Mouse (Mus musculus): ENCODE results near the gene Fermt3. TPM values are rescaled to one million over a fixed set of nuclear protein-coding genes. Genes with fewer than 3 reads are reported as not detected.

The Fermt3 gene
- polyA plus RNA-seq, 1 experiment from 2014 or later, result 7.1 TPM

GRCm38 (mm10) chr19:6989251-6989650 is 30.0 kb downstream of the Fermt3 start:
- H3K4me1 ChIP-seq (replicated peaks), result peaks cover 38% of the 10 kb centered on the region
- H3K4me3 ChIP-seq (replicated peaks), result no peak overlapping the region
- no peak overlapping the region for H3K27ac ChIP-seq
- WGBS, result 93% methylated on average over 8 of the region's 8 CpGs
- no peak for ATAC-seq (ENCODE audit: insufficient number of reproducible peaks, insufficient read depth, low FRiP score, low TSS enrichment, low read depth)
- H3K27me3 ChIP-seq, result no peaks in the 10 kb centered on the region
- H3K9me3 ChIP-seq, result no peaks in the 10 kb centered on the region
- no peak overlapping the region for H3K9ac ChIP-seq (replicated peaks)
- peaks cover 19% of the 10 kb centered on the region for H3K36me3 ChIP-seq
- H3K4me2 ChIP-seq, result no peak overlapping the region

- Histone ChIP-seq H3K36me3 (peaks cover 30% of the 10 kb centered on the region), H3K4me2 (peak overlapping the region; percentile 91), H3K4me1 (replicated peaks) (peaks cover 29% of the 10 kb centered on the region), H3K4me3 (replicated peaks) (peak overlapping the region; percentile 95), H3K27ac (peak overlapping the region; percentile 89), H3K27me3 (no peaks in the 10 kb centered on the region), H3K9ac (replicated peaks) (peak overlapping the region; percentile 96), H3K9me3 (no peaks in the 10 kb centered on the region)
- no peak for ATAC-seq (ENCODE audit: insufficient number of reproducible peaks, insufficient read depth, low FRiP score, low TSS enrichment, low read depth)
- WGBS, result 7% methylated on average over 8 of the region's 8 CpGs
These were observed 31.4 kb downstream of the Fermt3 start for GRCm38 (mm10) chr19:6987904-6988285.

DNA sequence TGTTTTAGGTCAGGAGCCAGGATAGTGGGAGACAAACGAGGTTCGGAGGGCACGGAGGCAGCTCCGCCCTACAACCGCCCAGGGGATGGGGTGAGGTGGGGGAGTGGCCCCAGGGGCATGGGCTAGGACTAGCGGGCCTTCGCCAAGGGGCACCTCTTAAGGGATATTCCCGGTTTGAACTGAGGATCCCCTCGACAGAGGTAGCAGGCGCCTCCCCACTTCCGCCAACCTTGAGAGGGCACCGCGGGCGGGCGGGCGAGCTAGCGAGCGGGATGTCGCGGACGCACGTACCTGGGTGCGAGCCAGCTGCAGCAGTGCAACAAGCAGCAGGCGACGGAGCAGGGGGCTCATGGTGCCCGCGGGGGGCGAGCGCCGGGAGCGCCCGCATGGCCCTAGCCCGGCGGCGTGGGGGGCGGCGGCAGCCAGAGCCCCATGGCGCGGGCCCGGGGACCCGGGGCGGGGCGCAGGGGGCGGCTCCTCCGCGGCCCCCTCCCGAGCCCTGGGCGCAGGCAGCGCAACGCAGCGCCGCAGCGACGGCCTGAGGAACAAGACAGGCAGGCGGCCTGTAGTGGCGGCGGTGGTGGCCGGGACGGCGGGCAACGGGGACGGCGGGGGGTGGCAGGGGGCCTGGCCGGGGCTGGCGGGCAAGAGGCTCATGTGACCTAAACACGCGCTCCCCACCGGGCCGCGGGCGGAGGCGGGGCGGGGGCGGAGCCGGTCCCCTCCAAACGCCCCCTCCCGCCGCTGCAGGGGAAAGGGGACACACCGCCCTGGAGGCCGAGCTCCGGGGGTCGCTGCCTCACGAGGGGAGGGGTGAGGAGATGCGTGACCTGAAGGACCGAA is 32.0 kb downstream of the Fermt3 start, which contains the start of gene Vegfb:
Gene Vegfb (minus strand): TSS at position 591 of the 843 bp plus-strand sequence.
- H3K4me2 ChIP-seq, result peak within 1 kb of the TSS; percentile 91
- no peaks in the 10 kb centered on the region for H3K9me3 ChIP-seq
- under 1% methylated on average over 64 of the region's 85 CpGs for WGBS
- peak within 1 kb of the TSS; percentile 89 for H3K27ac ChIP-seq
- no peaks in the 10 kb centered on the region for H3K27me3 ChIP-seq
- peak within 1 kb of the TSS; percentile 96 for H3K9ac ChIP-seq (replicated peaks)
- peaks cover 27% of the 10 kb centered on the region for H3K4me1 ChIP-seq (replicated peaks)
- ATAC-seq (ENCODE audit: insufficient number of reproducible peaks, insufficient read depth, low FRiP score, low TSS enrichment, low read depth), result peak; percentile 27; the same call in 1 of the 2 replicates
- peak within 1 kb of the TSS; percentile 95 for H3K4me3 ChIP-seq (replicated peaks)
- peaks cover 35% of the 10 kb centered on the region for H3K36me3 ChIP-seq

DNA sequence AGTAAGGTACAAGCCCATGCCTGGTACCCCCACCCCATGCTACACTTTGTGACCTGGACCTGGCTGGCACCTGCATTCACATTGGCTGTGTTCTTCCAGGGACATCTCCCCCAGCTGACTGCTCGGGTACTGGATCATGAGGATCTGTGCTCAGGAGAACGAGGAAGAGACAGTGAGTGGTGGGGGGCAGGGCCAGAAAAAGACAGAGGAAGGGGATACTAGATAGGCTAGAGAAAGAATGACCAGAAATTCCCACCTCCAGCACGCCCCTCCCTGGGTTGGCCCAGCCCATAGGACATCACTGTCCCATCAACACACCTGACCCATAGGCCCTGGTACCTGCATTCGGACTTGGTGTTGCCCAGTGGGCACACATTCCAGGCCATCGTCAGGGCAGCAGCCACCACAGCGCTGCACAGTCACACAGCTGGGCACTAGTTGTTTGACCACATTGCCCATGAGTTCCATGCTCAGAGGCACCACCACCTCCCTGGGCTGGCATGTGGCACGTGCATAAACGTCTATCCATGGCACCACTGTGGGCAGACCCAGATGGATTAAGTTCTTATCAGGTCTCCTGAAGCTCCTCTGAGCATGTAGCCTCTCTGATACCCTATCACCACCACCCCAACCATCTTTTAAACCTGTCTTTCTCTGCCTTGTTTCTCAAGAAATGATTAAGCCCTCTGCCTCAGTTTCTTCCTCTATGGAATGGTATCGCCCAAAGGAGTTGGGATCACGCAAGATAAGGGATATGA is 33.1 kb downstream of the Fermt3 start:
- Histone ChIP-seq H3K9ac (replicated peaks) (peak overlapping the region; percentile 96), H3K4me3 (replicated peaks) (peak overlapping the region; percentile 95), H3K36me3 (peaks cover 42% of the 10 kb centered on the region), H3K4me2 (peak overlapping the region; percentile 91), H3K27ac (peak overlapping the region; percentile 89; the same call in 1 of the 2 replicates), H3K4me1 (replicated peaks) (peaks cover 23% of the 10 kb centered on the region), H3K9me3 (no peaks in the 10 kb centered on the region), H3K27me3 (no peaks in the 10 kb centered on the region)
- WGBS, result 79% methylated on average over 10 of the region's 10 CpGs
- ATAC-seq (ENCODE audit: insufficient number of reproducible peaks, insufficient read depth, low FRiP score, low TSS enrichment, low read depth), result no peak

- no peak for ATAC-seq (ENCODE audit: insufficient number of reproducible peaks, insufficient read depth, low FRiP score, low TSS enrichment, low read depth)
- H3K4me1 ChIP-seq (replicated peaks), result peaks cover 27% of the 10 kb centered on the region
- no peak overlapping the region for H3K27ac ChIP-seq
- WGBS, result 85% methylated on average over 19 of the region's 19 CpGs
- H3K9me3 ChIP-seq, result no peaks in the 10 kb centered on the region
- no peak overlapping the region for H3K4me2 ChIP-seq
- H3K9ac ChIP-seq (replicated peaks), result no peak overlapping the region
- H3K36me3 ChIP-seq, result peaks cover 42% of the 10 kb centered on the region
- H3K27me3 ChIP-seq, result no peaks in the 10 kb centered on the region
- no peak overlapping the region for H3K4me3 ChIP-seq (replicated peaks)
These were observed 34.0 kb downstream of the Fermt3 start for GRCm38 (mm10) chr19:6985300-6985699.

- ATAC-seq (ENCODE audit: insufficient number of reproducible peaks, insufficient read depth, low FRiP score, low TSS enrichment, low read depth), result no peak
- no peaks in the 10 kb centered on the region for H3K9me3 ChIP-seq
- peaks cover 37% of the 10 kb centered on the region for H3K4me1 ChIP-seq (replicated peaks)
- peaks cover 38% of the 10 kb centered on the region for H3K36me3 ChIP-seq
- no peak overlapping the region for H3K27ac ChIP-seq
- 96% methylated on average over 5 of the region's 5 CpGs for WGBS
- no peak overlapping the region for H3K4me3 ChIP-seq (replicated peaks)
- H3K9ac ChIP-seq (replicated peaks), result no peak overlapping the region
- H3K4me2 ChIP-seq, result no peak overlapping the region
- no peaks in the 10 kb centered on the region for H3K27me3 ChIP-seq
These were observed 35.6 kb downstream of the Fermt3 start for GRCm38 (mm10) chr19:6983621-6984020.

- Histone ChIP-seq H3K36me3 (peaks cover 58% of the 10 kb centered on the region), H3K9me3 (no peaks in the 10 kb centered on the region), H3K27me3 (no peaks in the 10 kb centered on the region), H3K4me2 (peak overlapping the region; percentile 80; the same call in 1 of the 2 replicates), H3K27ac (no peak overlapping the region), H3K9ac (replicated peaks) (no peak overlapping the region), H3K4me1 (replicated peaks) (peaks cover 44% of the 10 kb centered on the region), H3K4me3 (replicated peaks) (peak overlapping the region; percentile 7; the same call in 1 of the 2 replicates)
- 90% methylated on average over 4 of the region's 4 CpGs for WGBS
- ATAC-seq (ENCODE audit: insufficient number of reproducible peaks, insufficient read depth, low FRiP score, low TSS enrichment, low read depth), result no peak
These were observed 37.8 kb downstream of the Fermt3 start for GRCm38 (mm10) chr19:6981465-6981864.

DNA sequence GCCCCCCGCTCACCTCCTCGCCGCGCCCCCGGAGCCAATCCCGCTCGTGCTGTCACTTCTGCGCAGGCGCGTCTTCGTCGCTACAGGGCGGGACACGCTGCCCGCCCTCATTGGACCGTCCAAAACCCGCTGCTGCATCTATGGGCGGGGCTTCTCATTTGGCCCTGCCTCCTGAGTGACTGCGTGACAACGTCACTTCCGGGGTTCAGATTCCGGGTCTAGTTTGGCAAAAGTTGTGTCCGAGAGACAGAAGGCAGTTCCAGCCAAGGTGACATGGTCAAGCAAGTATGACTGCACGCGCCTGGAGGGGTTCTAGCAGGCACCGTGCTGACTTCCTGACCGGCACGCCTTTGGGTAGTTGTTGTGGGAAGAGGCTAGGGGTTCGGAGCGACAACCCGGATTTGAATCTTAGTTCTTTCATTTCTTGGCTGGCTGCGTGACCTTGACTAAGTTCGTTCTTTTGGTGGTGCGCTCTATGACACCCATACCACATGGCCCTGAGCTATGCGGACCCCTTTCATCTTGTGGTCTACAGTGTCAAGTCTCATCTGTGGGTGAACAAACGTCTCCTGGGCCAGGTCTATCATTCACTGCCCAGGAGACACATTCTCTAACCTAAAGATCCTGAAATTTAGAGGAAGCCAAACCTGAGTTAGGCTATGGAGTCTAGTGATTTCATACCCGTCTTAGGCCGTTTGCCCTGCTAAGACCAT is 38.7 kb downstream of the Fermt3 start, which contains the start of gene Fkbp2:
Gene Fkbp2 (minus strand): TSS at position 121 of the 713 bp plus-strand sequence.
- Histone ChIP-seq H3K4me1 (replicated peaks) (peaks cover 45% of the 10 kb centered on the region), H3K27me3 (no peaks in the 10 kb centered on the region), H3K4me3 (replicated peaks) (peak within 1 kb of the TSS; percentile 67), H3K9ac (replicated peaks) (peak within 1 kb of the TSS; percentile 80), H3K27ac (peak within 1 kb of the TSS; percentile 92), H3K9me3 (no peaks in the 10 kb centered on the region), H3K36me3 (peaks cover 56% of the 10 kb centered on the region), H3K4me2 (peak within 1 kb of the TSS; percentile 80)
- 2% methylated on average over 38 of the region's 38 CpGs for WGBS
- peak; percentile 83 for ATAC-seq (ENCODE audit: insufficient number of reproducible peaks, insufficient read depth, low FRiP score, low TSS enrichment, low read depth)

DNA sequence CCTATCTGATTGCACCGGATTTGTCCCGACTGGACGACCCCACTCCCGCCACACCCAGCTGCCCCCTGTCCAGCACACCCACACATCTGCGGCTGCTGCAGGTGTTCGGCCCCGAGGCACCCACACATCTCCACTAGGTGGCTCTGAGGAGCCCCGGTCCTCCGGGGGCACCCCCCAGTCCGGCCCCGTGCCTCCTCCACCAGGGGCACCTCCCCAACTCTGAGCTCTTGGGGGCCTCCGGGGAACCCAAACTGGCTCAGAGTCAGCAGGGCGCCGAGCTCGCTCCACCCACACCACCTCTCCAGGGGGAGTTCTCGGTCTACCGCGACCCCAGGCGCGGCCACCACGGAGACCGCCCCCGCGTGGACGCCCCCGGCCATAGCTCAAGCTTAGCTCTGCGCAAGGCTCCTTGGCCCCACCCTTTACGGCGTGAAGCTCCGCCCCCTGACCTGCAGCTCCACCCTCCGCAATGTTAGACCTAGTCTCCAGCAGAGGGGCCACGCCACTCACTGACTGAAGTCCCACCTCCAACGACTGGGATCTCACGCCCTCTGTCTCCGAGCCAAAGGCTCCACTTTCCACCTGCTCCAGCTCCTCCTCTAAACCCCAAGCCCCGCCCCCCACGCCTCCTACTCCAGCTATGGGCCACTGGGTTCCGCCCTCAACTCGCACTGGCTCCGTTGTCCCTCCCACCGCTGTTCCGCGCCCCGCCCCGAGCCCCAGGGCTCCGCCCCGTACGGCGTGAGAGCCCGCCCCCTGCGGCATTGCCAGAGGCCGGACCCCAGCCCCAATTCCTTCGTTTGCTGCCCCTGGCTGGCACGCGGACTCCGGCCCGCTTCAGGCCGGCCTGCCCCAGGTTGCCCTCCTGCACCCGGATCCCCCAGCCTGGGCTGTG is 39.5 kb downstream of the Fermt3 start:
- H3K27ac ChIP-seq, result peak overlapping the region; percentile 92
- no peaks in the 10 kb centered on the region for H3K9me3 ChIP-seq
- H3K9ac ChIP-seq (replicated peaks), result peak overlapping the region; percentile 80
- H3K36me3 ChIP-seq, result peaks cover 48% of the 10 kb centered on the region
- no peaks in the 10 kb centered on the region for H3K27me3 ChIP-seq
- H3K4me2 ChIP-seq, result peak overlapping the region; percentile 80
- under 1% methylated on average over 58 of the region's 59 CpGs for WGBS
- H3K4me3 ChIP-seq (replicated peaks), result peak overlapping the region; percentile 67
- ATAC-seq (ENCODE audit: insufficient number of reproducible peaks, insufficient read depth, low FRiP score, low TSS enrichment, low read depth), result peak; percentile 86
- peaks cover 45% of the 10 kb centered on the region for H3K4me1 ChIP-seq (replicated peaks)

DNA sequence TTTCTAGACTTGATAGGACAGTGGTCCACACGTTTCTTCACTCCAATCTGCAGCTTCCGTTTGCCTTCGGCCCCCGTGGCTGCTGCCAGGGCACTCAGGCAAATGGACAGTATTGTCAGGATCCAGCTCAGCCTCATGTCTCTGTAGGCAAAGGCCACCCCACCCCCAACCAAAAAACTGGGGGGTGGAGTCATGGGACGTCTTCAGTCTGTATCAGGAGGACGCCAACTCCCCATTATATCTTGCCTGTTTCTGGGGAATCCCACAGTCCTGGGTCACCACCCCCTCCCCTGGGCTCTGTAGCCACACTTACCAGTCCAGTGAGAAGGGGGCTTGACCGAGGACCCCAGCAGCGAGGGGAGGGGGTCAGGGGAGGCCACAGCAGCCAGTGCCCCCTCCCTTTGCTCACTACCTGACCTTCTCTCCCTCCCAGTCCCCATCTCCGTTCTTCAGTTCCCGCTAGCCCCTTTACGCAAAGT is 40.2 kb downstream of the Fermt3 start:
- 15% methylated on average over 11 of the region's 11 CpGs for WGBS
- Histone ChIP-seq H3K27me3 (no peaks in the 10 kb centered on the region), H3K9me3 (no peaks in the 10 kb centered on the region), H3K4me1 (replicated peaks) (peaks cover 46% of the 10 kb centered on the region), H3K36me3 (peaks cover 44% of the 10 kb centered on the region), H3K4me2 (peak overlapping the region; percentile 80), H3K4me3 (replicated peaks) (peak overlapping the region; percentile 67), H3K9ac (replicated peaks) (peak overlapping the region; percentile 66), H3K27ac (peak overlapping the region; percentile 62; the same call in 1 of the 2 replicates)
- 0 out of 2 replicates have a peak, but pooled peaks have one; percentile 1 for ATAC-seq (ENCODE audit: insufficient number of reproducible peaks, insufficient read depth, low FRiP score, low TSS enrichment, low read depth)

Measured in limb, embryonic 12.5 days (tissue).